Mouse (Mus musculus) bone marrow, adult 2 months (tissue): ENCODE measurements around the gene Espl1.

Experiments
- CTCF ChIP-seq: fragments of 200-500 bp; IDR thresholded peaks from 2 replicates; pipeline ENCODE4 v1.5.1; 2011; ENCODE audit warnings: low read length, control low read depth; ENCODE audit not compliant: control insufficient read depth, insufficient read depth
- POLR2A ChIP-seq: fragments of 200-500 bp; IDR thresholded peaks from 2 replicates; pipeline ENCODE4 v1.6.1; 2011; ENCODE audit warnings: low read depth, mild to moderate bottlenecking, control low read depth, low read length, borderline replicate concordance; ENCODE audit not compliant: control insufficient read depth

DNA sequence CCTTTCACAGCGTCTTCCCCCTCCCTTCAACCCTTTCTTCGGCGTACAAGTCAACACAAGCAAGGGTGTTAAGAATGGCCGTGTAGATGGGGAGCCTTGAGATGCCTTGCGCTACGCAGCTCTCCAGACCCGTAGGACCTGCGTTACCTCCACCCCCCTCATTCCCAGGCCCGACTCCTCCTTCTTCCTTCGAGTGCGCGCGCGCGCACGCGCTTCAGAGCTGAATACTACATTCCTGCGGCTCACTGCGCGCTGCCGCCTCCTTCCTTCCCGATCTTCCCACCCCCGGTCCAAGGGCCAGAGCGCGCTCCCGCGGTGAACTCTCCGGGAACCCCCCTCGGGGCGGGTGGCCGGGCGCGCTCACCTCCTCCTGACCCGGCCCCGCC lies 49.2 kb upstream of the Espl1 start:
- no peak for TF ChIP-seq CTCF
- TF ChIP-seq POLR2A, result peak; percentile 40; the same call in 1 of the 2 replicates
